Mouse (Mus musculus) left cerebral cortex, postnatal 36 days (tissue): ENCODE data around the gene Them7. TPM values are rescaled to one million over a fixed set of nuclear protein-coding genes. Genes with fewer than 3 reads are reported as not detected.

Source experiments
- DNase-seq, 2 experiments: peaks; one replicate each; pipeline ENCODE4 v3.0.0; 2021 to 2022; ENCODE audit warnings: low spot score in 2 of 2, mixed read lengths in 1 of 2
- intact Hi-C: fragments of 180-260 bp; cut with DNase I; formaldehyde crosslinking; loops from one replicate; pipeline ENCODE4 v1.15.1; 2025
- total RNA-seq, 2 experiments: library from RNA; stranded (reverse); gene quantifications; 2 replicates each; pipeline ENCODE4 v1.2.3; 2021

Them7 gene
- not detected for total RNA-seq

DNA sequence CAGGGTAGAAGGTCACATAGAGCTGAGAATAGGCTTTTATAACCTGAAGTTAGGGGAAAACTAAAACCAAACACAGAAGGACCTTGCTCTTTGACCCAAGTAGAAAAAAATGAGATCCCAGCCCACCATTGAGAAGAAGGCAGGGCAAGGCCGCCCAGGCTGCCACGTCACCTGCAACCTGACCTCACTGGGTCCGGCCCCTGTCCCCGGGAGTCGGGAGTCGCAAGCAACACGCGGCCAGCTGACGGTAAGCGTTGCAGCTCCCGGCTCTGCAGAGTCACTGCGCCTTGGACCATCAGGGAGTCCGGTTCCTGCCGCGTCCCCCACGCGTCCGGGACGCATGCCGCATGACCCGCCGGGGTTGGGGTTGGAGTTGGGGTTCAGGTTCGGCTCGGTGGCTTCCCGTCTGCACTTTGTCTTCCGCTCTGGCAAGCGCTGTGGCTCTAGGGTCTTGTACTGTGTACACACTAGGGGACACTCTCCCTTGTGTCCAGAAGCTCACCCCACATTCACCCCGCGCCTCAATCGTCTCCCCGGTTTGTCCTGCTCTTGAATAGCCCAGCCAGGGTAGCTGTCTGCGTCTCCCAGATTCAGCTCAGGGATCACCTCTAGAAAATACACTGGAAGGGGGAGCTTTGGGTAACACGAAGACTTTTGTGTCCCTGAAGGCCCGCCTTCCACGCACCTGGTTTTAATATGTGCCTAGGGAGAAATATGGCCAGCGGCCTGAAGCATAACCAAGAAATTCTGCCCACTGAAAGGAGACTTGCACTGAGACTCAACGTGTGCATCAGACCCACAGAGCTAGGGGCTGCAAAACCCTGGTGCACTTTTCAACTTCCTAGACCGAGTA, at the start of gene Them7:
TSS of gene Them7 (plus strand) at position 187 of the 853 bp plus-strand sequence.
- no peak for DNase-seq
- intact Hi-C loops = no loop called here

DNA sequence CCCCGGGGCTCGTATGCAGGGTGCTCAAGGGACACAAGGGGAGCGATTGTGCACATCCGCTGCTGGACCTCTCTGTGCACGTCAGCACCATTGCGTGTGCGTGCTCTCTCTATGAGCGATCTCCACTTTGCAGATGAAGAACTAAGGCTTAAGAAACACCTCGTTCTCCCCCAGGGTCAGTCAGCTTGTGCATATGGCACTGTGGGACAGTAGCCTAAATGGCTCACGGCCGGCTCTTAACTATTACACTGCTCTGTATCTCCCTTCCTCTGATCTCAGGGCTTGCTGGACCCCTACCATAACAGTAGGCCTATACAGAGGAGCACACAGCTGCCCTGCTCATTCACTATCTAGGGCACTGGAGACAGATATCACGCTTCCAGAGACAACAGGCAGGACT, 45.2 kb upstream of the Them7 start:
- intact Hi-C loops = no loop called here
- DNase-seq = no peak

DNA sequence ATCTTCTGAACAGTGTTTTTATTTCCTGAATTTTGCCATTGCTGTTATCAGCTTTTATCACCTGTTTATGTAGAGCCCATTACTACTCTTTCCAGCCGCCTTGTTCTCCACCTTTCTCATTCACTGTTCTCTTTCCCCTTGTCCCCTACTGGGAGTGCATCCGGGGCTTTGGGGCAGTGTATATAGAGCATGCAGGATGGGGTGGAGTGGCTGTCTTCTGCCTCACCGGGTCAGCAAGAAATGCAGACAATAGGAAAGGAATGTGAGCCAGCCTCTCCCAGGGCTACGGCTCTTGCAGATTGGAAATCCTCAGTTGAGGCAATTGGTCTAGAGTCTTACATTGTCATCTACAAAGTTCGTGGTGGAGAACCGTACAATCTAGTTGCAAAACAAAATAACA, 41.6 kb upstream of the Them7 start:
- DNase-seq = no peak
- intact Hi-C loops = no loop called here

DNA sequence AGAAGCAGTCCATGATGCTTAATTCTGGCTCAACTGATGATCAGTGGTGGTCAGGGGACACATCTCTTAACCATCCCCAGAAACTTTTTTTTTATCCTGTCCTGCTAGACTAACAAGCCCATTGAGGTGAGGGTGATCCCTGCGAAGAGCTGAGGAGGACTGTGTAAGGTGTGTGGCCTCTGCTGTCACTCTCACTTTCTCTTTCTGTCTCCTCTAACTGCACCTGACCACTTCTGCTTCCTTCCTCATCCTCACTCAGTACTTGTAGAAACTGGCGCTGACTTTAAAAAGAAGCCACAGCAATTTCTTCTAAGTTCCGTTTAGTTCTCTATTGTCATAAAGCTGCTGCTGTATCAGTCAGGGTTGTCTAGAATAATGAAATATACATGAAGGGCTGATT, 39.0 kb upstream of the Them7 start:
- intact Hi-C loops = no loop called here
- DNase-seq = no peak

DNA sequence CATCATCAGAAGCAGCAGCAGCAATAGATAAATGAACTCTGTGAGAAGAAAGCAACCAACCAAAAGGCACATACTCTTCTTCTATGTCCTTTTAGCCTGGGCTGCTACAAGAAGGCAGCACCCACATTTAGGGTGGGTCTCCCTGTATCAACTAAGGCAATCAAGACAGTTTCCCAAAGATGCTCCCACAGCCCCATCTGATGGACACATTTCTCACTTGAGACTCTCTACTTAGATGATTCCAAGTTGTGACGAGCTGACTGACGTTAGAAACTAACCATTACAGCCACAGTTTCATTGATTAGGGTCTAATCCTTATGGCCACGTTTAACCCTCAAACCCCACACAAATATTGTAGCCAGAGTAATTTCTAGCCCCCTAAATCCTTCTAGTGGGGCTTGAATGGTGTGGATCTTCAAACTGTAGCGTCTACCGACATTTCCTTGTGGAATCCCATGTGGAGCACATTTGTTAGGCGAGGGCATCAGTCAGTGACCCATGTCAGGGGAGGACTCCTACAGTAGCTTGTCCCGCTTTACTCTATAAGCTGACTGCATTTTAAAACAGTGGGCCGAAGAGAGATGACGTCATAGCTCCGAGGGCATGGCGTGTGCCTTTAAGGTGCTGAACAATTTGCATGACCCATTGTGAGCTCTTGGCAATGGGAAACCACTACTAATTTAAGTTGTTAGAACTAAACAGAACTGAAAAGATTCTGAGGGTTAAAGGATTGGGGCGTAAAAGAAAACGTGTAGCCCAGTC, 38.2 kb upstream of the Them7 start:
- intact Hi-C loops = no loop called here
- no peak for DNase-seq

DNA sequence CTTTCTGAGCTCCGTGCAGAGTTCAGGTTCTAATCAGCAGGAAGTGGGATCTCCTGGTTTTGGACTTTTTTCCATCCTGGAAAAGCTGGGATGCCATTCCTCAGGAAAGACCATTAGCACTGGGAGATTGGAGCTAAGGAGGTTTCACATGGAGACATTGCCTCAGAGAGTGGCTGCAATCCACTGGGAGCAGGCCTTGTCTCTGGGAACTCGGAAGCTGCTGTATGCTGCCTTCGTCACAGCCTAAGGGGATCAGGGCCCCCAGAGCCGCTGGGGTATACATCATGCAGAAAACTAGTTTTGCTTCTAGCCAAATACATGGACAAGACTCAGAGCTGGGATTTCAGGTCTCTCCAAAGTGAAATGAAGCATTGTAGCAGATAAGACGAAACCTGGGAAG, 37.5 kb upstream of the Them7 start:
- intact Hi-C loops = no loop called here
- no peak for DNase-seq

DNA sequence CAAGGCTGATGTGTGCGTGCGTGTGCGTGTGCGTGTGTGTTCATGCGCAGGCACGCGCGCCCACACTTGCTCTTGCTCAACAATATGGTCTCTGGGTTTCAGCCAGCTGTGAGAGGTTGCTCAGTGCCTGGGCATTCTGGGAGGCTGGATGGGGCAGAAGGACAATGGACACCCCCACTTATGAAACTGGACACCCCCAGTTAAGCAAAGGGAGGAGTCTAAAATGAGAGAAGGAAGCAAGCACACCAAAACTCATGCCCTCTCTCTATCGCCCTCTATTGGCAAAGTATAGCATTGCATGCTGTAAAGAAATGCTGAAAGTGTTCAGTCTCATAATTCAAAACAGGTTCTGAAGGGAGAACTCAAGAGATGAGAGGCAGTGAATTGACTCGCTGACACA, 35.9 kb upstream of the Them7 start:
- DNase-seq = no peak
- intact Hi-C loops = no loop called here

DNA sequence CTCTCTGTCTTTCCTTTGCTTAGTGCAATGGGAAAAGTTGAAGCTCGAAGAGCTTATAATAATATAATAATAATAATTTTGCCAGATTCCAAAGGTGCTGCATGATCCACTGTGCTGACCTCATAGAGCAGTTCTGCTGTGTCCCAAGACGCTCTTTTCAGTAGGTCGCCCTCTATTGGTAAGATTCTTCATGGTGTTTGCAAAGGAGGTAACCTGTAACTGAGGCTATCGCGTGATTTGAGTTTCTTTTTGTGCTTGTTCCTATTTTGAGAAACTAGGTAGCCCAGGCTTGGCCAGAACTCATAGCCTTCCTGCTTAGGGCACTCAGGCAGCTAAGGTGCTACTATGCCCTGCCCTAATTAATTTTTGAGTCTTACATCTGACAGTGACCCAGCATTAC, 34.8 kb upstream of the Them7 start:
- no peak for DNase-seq
- intact Hi-C loops = no loop called here

DNA sequence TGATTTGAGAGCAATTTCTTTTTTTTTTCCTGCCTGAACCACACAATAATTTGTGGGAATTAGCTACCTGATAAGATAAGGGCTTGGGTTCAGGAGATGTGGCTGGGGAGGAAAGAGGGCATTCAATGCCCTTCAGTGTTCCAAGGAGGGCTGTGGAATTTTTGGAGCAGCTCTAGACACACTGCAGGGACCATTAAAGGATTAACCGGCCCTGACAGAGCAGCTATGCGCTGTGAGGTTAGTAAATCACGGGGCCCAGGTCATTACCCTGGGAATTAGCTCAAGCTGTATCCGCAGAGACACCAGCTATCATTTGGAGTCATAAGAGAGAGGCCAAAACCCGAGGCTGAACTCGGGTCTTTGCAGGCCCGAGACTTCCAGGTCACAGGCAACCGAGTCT, 24.0 kb upstream of the Them7 start:
- DNase-seq = no peak
- intact Hi-C loops = no loop called here

DNA sequence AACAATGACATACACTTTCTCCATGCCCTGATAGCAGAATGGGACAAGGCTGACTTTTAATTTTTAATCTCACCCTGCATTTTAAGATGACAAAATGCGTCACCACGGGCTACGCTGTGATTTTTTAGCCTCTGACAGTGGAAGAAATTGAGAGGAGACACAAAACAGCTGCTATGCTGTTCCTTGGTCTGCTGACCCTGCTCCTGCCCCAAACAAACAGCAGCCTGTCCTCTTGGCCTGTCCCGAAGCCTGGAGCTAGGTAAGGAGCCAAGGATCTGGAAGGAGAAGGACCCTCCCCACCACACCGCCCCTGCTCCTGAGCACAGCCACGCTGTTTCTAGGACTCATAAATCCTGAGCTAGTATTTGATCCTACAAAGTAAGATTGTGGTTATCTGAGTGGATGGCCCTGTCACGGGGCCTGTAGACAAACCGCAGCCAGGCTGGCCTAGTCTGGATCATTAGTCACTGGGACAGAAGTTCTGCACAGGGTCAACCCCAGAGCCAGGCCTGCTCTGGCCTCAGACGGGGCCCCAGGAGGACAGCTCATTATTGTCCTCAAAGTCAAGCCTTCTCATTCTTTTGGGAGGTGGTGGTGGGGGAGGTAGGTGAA, 17.5 kb upstream of the Them7 start:
- intact Hi-C loops = no loop called here
- DNase-seq = no peak

DNA sequence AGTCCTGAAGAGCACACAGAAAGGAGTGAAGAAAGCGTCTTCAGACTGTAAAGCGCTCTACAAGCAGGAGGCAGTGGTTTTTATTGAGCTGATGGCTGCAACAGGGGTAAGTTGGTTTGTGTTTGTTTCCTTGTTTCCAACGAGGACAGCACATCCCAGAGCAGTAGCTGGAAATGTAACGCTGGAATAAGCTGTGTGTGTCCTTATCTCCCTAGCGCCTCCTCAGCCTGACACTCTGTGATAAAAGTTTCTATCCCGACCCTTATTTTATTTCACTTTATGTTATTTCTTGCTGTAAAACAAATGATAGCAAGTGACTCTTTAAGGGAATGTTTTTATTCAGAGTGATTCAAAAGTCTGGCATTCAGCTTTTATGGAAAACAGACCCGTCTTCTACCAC, 11.3 kb upstream of the Them7 start:
- DNase-seq = no peak
- intact Hi-C loops = no loop called here

DNA sequence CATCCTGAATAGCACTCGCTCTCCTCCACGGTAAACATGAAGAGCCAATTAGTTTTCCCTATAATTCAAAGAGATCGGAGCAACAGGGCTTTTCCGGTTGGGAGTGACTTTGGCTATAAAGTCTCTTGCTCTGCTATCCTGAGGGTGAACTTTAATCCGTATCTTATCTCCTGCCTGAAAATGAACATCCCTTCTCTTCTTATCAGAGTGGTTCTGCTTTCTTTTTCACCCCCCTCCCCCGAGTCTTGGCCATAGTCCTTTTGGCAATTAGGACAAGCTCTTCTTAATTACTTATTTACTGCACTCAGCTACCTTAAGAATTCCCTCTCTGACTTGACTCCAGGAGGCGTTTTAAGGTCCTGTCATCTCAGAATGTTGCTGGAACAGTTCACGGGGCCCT, 8.2 kb upstream of the Them7 start:
- intact Hi-C loops = no loop called here
- DNase-seq = no peak

DNA sequence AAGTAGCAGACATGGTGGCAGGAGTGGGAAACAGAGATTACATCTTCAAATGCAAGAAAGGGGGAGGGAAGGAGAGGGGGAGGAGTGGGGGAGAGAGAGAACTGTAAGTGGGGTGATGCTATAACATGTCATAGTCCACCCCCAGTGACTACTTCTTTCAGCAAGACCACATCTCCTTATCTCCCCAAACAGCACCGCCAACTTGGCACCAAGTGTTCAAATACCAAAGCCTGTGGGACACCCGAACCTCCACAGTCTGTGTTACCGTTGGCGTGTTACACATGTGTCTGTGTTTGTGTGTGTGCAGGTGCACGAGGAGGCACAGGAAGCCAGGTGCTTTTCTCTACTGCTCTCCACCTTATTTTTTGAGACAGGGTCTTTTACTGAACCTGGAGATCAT, 4.9 kb upstream of the Them7 start:
- DNase-seq = no peak
- intact Hi-C loops = no loop called here

DNA sequence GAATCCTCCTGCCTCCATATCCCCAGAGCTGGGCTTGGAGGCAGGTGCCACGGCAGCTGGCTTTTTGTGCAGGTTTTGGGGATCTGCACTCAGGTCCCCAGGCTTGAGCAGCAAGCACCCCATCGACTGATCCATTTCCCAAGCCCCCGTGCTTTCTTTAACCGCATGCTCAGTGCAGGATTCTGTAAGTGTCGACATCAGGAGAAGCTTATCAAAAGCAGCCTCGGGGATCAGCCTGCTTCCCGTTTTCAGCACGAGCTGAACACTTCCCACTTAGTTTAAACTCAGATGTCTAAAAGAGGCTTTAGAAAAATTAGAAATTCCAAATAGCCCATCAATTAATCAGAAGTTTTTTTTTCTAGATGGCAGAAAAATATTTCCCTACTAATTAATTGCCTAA, 4.5 kb upstream of the Them7 start:
- no peak for DNase-seq
- intact Hi-C loops = no loop called here

DNA sequence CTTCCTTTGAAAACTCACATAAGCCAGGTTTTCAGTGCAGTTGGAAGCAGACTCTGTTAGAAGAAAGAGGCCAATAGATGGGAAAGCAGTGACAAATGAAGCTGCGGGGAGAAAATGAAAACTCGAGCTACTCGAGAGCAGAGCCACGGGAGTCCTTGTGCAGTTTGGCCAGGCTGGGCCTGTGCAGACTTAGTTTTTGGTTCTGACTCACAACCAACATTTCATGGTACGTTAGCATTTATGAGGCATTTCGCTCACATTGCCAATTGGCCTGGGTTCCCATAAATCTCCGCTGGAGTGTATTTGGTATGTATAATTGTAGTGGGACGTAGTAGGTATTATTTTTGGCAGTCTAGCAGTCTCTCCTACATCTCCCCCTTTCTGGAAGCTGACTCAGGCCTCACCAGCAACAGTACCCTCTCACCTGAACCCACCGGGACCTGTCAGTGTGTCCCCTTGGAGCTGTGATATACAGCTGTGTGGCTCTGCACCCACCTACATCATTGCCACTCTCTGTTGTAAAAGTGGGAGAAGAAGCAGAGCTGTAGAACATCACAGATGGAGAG, 3.3 kb upstream of the Them7 start:
- DNase-seq = no peak
- intact Hi-C loops = no loop called here

DNA sequence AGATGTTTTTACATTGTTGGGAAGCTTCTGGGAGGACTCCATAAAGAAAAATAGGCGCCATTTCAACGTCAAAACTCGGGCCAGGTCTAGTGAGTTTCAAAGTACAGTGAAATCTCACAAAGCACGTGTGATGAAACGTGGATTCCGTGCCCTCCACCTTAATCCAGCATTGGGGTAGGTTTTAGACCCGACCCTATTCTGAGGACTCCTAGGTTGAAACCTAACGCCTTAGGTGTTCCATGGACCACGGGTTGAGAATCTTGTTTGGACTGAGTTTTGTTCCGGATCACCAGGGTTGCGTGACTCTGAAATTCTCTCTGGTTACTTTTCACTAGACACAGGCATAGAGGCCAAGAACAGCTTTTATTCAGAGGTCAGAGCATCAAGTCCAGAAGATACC, 514 bp upstream of the Them7 start:
- intact Hi-C loops = no loop called here
- DNase-seq = no peak

DNA sequence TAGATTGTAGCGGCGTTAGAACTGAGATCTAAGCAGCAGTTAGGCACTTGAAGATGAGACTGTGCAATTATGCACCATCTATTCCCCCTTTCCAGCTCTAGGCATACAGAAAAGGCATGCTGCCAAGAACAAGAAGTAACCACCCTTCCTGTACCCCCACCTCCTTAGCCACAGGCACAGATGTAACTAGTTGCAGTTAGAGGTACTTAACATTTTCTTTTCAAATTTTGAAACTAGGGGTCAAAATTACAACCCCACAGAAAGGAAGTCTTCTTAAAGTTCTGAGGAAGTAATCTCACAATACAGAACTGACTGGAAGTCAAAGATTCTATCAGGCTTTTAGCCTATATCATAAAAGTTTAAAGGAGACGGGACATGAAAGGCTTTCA, 861 bp downstream of the Them7 start:
- DNase-seq = no peak

DNA sequence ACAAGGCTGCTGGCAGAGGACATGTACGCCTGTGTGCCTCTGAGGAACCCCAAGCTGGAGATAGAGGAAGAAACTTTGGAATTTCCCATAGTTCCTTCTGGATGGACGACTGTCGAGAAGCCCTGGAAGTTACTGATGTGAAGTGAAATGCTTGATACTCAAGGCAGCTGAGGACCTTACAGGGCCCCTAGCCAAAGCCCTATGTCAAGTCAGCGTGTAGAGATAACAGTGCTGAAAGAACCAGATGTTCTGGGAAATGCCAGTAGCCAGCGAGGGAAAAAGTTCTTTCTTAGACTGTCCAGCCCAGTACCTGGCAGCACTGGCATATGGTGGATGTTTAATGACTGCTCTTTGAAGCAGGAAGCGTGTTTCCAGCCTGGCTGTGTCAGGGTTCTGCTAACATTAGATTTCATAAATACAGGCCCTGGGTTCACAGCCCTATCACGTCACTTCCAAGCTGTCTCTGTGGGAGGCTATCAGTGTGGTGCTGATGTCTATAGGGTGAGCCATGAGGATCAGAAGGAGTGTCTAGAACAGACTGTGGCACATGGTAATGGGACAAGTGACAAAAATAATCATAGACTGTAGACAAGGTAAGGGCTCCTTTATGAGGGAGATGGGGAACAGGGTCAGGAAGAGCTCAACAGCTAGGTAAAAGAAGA, 2.3 kb downstream of the Them7 start:
- DNase-seq = no peak
- intact Hi-C loops = no loop called here

More for the DNA sequence above, 861 bp downstream of the Them7 start:
- intact Hi-C loops = no loop called here

DNA sequence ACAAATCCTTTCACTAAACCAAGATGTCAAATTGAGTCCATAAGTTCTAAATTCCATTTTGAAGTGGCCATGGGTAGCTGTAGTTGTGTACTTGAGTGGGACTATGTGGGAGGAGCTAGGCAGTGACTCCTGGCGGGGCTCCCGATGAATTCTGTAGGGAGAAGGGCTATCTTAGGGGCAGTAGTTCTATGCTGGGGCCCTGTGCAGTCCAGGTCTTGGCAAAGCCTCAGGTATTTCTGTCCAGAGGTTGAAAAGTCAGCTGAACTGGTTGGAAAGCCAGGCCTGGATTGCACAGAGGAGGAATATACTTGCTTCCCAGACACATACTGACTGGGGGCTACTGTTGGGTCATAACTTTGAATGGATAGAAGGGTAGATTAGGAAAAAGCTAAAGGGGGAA, 4.3 kb downstream of the Them7 start:
- no peak for DNase-seq
- intact Hi-C loops = no loop called here

DNA sequence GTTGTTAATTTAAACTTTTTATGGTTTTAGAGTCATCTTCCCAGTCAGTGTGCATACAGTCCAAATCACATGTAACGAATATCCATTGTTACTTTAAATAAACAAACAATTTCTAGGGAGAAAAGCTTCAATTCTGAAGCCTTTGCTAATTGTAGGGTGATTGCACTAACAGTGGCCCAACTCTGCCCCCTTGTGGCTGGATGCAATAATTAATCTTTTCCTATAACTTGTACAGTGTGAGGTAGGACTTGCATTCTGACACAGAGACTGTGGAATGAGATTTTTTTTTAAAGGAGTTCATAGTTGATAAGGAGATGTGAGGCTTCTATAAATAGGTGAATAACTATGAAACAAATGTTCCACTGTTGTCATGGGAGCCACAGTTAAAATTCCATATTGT, 6.2 kb downstream of the Them7 start:
- intact Hi-C loops = loop anchor here (2.0 kb wide), 1 partner anchor 342 kb away; no protein-coding TSS in a partner anchor
- DNase-seq = peak; percentile 31 to 38
